Mouse (Mus musculus): ENCODE measurements at regions not wholly inside any gene's neighbourhood (a gene's known extent, or its start where the extent isn't known, plus 50 kb on each side); places are given as distances from the start of the nearest gene placed in this dataset.

DNA sequence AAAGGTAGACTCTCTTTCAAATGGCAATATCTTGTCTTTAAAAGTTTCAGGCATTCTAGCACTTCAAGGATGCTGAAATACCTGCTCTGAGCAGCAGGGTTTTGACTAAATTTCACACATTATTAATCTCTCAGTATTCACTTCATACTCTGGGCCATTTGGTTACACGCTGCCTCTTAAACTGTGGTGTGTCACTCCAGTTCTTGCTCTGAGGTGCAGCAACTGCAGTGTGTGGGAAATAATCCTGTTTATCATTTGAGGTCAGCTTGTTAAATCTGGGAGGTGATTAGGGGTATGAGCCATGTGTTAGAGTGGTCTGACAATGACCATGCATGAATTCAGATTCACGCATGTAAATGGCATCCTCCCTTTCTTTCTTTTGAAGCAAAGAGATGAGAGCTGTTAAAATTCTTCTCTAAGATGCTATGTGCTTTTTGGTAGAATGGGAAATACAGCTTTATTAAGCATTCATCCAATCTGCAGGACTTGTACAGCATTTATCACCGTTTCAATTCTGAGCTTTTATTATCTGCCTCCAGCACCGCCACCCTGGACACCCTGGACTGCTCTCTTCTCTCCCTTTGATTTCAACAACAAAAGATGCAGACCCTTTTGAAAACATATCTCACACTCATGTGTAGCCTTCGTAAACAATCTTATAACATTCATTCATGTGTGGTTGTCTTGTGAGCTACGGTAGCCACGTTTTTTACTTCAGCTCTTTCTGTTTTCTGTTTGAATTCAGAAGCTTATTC, 362.4 kb upstream of the Gm38303 start:
- no peak for TF ChIP-seq POLR2A (IDR thresholded peaks at IDR 0.05; ENCODE audit: low read depth, low read length)
- no peak for TF ChIP-seq CTCF (IDR thresholded peaks at IDR 0.05; ENCODE audit: extremely low read depth, insufficient read length, insufficient replicate concordance, low read depth, low read length)

Data from small intestine, adult 2 months (tissue).